Mouse (Mus musculus) forebrain, embryonic 16.5 days (tissue): ENCODE measurements around the gene Gcgr. TPM values are rescaled to one million over a fixed set of nuclear protein-coding genes. Genes with fewer than 3 reads are reported as not detected.

Experiments
- ATAC-seq: fragments of 200-750 bp; cut with Nextera tagmentation; 2 replicates; pipeline ENCODE4 v1.8.0; 2017; ENCODE audit warnings: mild to moderate bottlenecking, moderate library complexity
- H3K27ac ChIP-seq: fragments of 300-500 bp; sonication (generic); 2 replicates; pipeline ENCODE4 v1.5.1; 2014; ENCODE audit warnings: low read length, control low read depth
- H3K27me3 ChIP-seq: fragments of 300-500 bp; sonication (generic); replicated peaks from 2 replicates; pipeline ENCODE4 v1.6.1; 2014; ENCODE audit warnings: low read length; ENCODE audit not compliant: control insufficient read depth, insufficient read depth
- H3K36me3 ChIP-seq: fragments of 300-500 bp; sonication (generic); 2 replicates; pipeline ENCODE4 v1.6.1; 2014; ENCODE audit not compliant: control insufficient read depth, insufficient read depth
- H3K4me1 ChIP-seq: fragments of 300-500 bp; sonication (generic); replicated peaks from 2 replicates; pipeline ENCODE4 v1.6.1; 2014; ENCODE audit warnings: low read length; ENCODE audit not compliant: control insufficient read depth, insufficient read depth
- H3K4me2 ChIP-seq: fragments of 300-500 bp; sonication (generic); 2 replicates; pipeline ENCODE4 v1.6.1; 2014; ENCODE audit warnings: mild to moderate bottlenecking, low read length, control low read depth
- H3K4me3 ChIP-seq: fragments of 300-500 bp; sonication (generic); replicated peaks from 2 replicates; pipeline ENCODE4 v1.5.1; 2014; ENCODE audit warnings: mild to moderate bottlenecking, low read length, control low read depth
- H3K9ac ChIP-seq: fragments of 300-500 bp; sonication (generic); replicated peaks from 2 replicates; pipeline ENCODE4 v1.6.1; 2014; ENCODE audit warnings: low read depth, low read length, control low read depth
- H3K9me3 ChIP-seq: fragments of 300-500 bp; sonication (generic); 2 replicates; pipeline ENCODE4 v1.6.1; 2016; ENCODE audit warnings: low read length; ENCODE audit not compliant: control insufficient read depth
- WGBS: fragments of 180-500 bp; shearing (Covaris S2); extraction: QIAGEN DNeasy Blood & Tissue Kit; methylation state at CpG from one replicate; pipeline ENCODE4 v1.1.7; 2014; 5-methylcytosine and 5-hydroxymethylcytosine counted together
- polyA plus RNA-seq: library from polyadenylated mRNA; unstranded; fragments of >200 nt; fragmentation: Nextera tagmentation; extraction: Ambion mirVana; gene quantifications from 2 replicates; pipeline ENCODE4 v1.2.1, GENCODE M21; 2015

Gene Gcgr
- polyA plus RNA-seq, 1 experiment from 2014 or later = not detected

DNA sequence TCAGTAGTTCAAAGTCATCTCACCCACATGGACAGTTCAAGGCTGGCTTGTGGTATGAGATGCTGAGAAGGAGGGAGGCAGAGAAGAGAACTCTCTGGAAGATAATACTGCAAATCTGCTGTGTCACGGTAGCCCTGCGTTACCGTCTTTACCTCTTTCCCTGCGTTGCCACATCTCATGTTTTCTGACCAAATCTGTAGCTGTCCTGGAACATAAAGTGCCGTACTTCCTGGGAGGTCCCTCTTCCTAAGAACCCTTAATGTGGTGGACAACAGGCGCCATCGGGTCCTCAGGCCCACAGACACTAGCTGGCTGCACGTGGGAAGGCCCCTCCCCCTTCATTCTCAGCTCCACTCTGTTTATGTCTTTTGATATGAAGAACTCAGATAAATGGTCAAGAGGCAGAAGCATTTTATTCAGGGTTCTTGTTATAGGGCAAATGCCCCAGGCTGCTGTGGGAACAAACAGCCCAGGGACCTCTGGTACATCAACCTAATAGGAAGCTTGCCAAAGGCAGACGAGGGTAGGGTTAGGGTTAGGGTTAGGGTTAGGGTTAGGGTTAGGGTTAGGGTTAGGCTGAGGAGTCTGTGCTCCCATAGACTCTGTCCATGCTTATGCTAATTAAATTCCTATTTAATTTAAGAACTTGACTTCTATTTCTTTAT lies 2.7 kb upstream of the Gcgr start:
- 82% methylated on average over 9 of the region's 9 CpGs for WGBS

DNA sequence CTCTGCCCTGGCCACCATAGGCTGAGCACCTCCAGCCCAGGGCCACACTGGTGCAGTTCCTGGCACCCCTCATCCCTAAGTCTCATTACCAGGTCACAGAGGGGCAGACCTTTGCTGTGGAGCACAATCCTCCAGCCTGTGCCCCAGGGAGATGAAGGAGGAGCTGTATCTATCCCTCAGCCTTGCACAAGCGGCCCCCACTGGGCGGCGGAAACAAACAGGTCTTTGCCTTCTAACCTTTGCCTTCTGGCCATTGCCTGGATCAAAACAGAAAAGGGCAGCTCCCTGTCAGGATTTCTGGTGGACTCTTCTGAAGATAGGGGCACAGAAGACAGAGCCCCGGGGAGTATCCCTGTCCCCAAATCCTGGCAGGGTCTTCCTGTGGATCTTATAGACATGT lies 1.6 kb upstream of the Gcgr start:
- WGBS = 59% methylated on average over 4 of the region's 4 CpGs
- Histone ChIP-seq H3K27ac (no peak overlapping the region), H3K4me1 (peaks cover 9% of the 10 kb centered on the region), H3K36me3 (no peaks in the 10 kb centered on the region), H3K27me3 (peaks cover 49% of the 10 kb centered on the region), H3K9me3 (no peaks in the 10 kb centered on the region), H3K9ac (no peak overlapping the region), H3K4me3 (no peak overlapping the region), H3K4me2 (no peak overlapping the region)
- no peak for ATAC-seq

More for the DNA sequence above, 2.7 kb upstream of the Gcgr start:
- Histone ChIP-seq H3K27me3 (peaks cover 44% of the 10 kb centered on the region), H3K36me3 (no peaks in the 10 kb centered on the region), H3K9ac (no peak overlapping the region), H3K4me1 (peaks cover 9% of the 10 kb centered on the region), H3K9me3 (no peaks in the 10 kb centered on the region), H3K4me2 (no peak overlapping the region), H3K27ac (no peak overlapping the region), H3K4me3 (no peak overlapping the region)
- no peak for ATAC-seq

DNA sequence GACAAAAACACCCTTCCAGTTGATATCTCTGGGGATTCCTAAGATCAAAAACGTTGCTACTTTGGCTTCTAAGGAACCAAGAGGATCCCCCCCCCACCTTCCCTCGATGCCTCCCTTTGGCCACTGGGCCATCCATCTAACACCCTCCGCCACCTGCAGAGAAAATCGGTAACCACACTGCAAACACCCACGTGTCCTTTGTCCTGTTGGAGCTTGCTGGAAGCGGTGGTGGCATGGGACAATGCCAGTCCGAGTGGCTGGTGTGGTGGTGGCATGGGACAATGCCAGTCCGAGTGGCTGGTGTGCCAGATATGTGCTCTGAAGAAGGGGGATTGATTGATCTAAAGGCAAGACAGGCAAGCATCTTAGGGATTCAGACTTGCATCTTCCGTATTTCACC lies 1.1 kb downstream of the Gcgr start:
- Histone ChIP-seq H3K36me3 (no peaks in the 10 kb centered on the region), H3K27me3 (peaks cover 49% of the 10 kb centered on the region), H3K27ac (no peak overlapping the region), H3K4me3 (no peak overlapping the region), H3K9me3 (no peaks in the 10 kb centered on the region), H3K4me1 (peaks cover 9% of the 10 kb centered on the region), H3K4me2 (no peak overlapping the region), H3K9ac (no peak overlapping the region)
- WGBS = 31% methylated on average over 9 of the region's 9 CpGs
- ATAC-seq = no peak

DNA sequence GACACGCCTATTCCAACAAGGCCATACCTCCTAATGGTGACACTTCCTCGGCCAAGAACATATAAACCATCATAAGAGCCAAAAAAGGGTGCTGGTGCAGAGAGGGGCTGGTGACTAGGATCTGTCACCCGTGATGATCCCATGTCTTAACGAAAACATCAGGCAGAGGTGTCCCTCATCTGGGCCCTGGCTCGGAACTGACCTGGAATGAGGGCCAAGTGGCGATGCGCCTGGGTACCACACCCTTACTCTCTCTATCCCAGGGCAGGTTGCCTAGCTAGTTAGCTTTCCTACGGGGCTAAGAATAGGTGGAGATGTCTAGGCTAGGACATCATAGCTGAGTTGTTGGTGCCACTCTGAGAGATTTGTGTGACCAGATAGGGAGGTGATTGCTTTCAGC lies 3.6 kb downstream of the Gcgr start:
- 86% methylated on average over 8 of the region's 8 CpGs for WGBS
- Histone ChIP-seq H3K27ac (no peak overlapping the region), H3K4me2 (no peak overlapping the region), H3K4me3 (no peak overlapping the region), H3K9me3 (no peaks in the 10 kb centered on the region), H3K27me3 (peaks cover 38% of the 10 kb centered on the region), H3K36me3 (no peaks in the 10 kb centered on the region), H3K9ac (no peak overlapping the region), H3K4me1 (peaks cover 10% of the 10 kb centered on the region)
- no peak for ATAC-seq

DNA sequence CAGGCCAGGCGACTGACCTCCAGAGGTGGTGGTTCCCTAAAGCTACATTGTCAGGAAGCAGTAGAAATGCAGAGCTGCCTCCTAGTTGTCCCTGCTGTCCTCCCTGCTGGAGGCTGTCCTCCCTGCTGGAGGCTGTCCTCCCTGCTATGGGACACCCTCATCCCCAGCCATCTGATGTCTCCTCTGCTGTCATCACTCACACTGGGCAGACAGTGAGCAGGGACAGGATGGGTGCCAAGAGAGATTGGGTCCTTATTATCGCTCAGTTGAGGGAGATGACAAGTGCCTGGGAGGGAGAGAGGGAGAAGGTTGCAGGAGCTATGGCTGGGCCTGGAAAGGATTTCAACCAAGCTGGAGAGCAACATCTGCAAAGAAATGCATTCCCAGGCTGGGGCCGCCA lies 4.6 kb downstream of the Gcgr start:
- no peak for ATAC-seq
- 68% methylated on average over 3 of the region's 3 CpGs for WGBS
- Histone ChIP-seq H3K27me3 (peaks cover 28% of the 10 kb centered on the region), H3K4me1 (peaks cover 14% of the 10 kb centered on the region), H3K9ac (no peak overlapping the region), H3K27ac (no peak overlapping the region), H3K4me2 (no peak overlapping the region), H3K36me3 (no peaks in the 10 kb centered on the region), H3K9me3 (no peaks in the 10 kb centered on the region), H3K4me3 (no peak overlapping the region)

DNA sequence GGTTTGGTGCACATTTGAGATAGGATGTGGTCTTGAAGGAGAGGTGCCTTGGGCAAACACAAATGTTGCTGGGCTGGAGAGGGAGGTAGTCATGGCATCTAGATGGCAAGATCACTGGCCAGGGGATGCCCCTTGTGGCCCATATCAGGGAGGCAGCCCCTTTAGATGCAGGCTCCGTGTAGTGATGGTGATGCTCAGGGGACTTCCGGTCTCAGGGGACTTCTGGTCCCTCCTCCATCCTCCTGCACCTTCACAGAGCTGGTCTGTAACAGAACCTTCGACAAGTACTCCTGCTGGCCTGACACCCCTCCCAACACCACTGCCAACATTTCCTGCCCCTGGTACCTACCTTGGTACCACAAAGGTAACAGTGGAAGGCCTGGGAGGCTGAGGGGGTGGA lies 5.3 kb downstream of the Gcgr start:
- no peak for ATAC-seq
- Histone ChIP-seq H3K9ac (no peak overlapping the region), H3K27ac (no peak overlapping the region), H3K27me3 (peaks cover 22% of the 10 kb centered on the region), H3K4me2 (no peak overlapping the region), H3K4me3 (no peak overlapping the region), H3K9me3 (no peaks in the 10 kb centered on the region), H3K4me1 (peaks cover 7% of the 10 kb centered on the region), H3K36me3 (no peaks in the 10 kb centered on the region)
- WGBS = 80% methylated on average over 3 of the region's 3 CpGs

DNA sequence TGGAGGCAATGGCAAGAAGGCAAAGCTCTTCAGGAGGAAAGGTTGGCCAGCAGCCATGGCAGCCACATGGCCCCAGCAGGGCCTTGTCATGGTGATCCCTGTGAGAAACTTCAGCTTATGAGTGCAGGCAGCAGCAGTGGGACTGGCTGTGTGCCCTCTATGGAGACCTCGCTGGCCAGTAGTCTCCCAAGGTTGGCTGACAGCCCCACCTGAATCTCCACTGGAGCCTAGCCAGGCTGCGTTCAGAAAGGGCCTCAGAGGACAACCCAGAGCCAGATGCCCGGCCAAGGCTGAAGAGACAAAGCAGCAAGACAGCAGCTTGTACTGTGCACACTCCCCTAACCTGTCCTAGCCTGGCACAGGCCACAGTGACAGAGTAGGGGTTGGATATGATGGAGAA lies 8.0 kb downstream of the Gcgr start:
- no peak overlapping the region for H3K9ac ChIP-seq
- ATAC-seq = no peak
- H3K27me3 ChIP-seq = no peaks in the 10 kb centered on the region
- peaks cover 5% of the 10 kb centered on the region for H3K4me1 ChIP-seq
- peaks cover 7% of the 10 kb centered on the region; the same call in 1 of the 2 replicates for H3K36me3 ChIP-seq
- WGBS = 58% methylated on average over 3 of the region's 3 CpGs
- H3K27ac ChIP-seq = no peak overlapping the region
- H3K4me2 ChIP-seq = no peak overlapping the region
- H3K9me3 ChIP-seq = no peaks in the 10 kb centered on the region
- no peak overlapping the region for H3K4me3 ChIP-seq

DNA sequence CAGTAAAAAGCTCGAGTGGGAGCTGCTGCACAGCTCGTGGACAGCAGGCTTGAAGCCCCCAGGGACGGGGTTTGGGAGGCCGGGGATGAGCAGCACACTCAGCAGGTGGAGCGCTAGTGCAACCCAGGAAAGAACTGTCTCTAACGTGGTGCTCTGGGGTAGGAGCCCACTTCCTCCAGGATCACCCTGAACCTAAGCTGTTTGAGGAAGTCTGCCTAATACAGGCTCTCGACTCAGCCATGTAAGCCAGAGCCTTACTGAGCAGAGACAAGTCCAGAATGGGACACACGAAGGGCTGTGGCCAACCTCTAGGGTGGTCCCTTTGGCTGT lies 8.4 kb downstream of the Gcgr start:
- 50% methylated on average over 8 of the region's 8 CpGs for WGBS
- no peak for ATAC-seq
- Histone ChIP-seq H3K27ac (no peak overlapping the region), H3K4me1 (peaks cover 5% of the 10 kb centered on the region), H3K27me3 (no peaks in the 10 kb centered on the region), H3K9ac (no peak overlapping the region), H3K4me3 (no peak overlapping the region), H3K4me2 (no peak overlapping the region), H3K9me3 (no peaks in the 10 kb centered on the region), H3K36me3 (peaks cover 7% of the 10 kb centered on the region; the same call in 1 of the 2 replicates)

DNA sequence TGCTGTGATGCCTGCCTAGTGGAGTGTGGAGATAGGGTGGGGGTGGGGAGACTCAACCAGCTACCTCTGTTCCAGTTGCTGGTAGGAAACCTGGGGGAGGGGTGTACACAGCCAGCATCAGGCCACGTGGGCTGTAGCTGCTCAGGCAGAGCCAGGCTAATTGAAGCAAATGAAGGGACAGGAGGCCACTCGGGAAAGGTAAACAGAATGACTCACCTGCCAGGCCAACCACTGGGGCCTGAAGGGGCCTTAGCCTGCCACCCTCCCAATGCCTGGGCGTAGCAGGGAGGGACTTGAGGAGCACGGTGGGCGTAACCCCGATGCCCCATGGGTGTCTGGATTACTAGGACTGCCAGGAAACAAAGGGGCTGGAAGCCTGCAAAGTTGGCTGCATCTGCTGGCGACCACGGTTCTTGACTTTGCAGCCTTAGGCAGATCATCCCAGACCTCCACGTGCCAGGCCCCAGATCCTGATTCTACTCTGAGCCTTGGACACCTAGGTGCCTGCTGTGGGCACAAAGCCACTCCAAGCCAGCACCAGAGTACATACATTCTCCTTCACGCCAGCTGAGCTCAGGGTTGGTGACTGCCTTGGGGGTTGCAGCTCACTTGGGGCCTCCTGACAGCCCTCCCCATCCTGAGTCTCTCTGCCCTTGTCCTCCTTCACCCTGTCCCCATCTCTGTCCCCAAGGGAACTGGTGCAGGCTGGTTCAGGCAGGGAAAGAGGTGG lies 9.0 kb downstream of the Gcgr start:
- H3K36me3 ChIP-seq = peaks cover 7% of the 10 kb centered on the region; the same call in 1 of the 2 replicates
- H3K4me3 ChIP-seq = no peak overlapping the region
- 19% methylated on average over 10 of the region's 10 CpGs for whole genome bisulfite sequencing
- no peak overlapping the region for H3K27ac ChIP-seq
- no peak overlapping the region for H3K4me2 ChIP-seq
- H3K4me1 ChIP-seq = peaks cover 5% of the 10 kb centered on the region
- H3K27me3 ChIP-seq = no peaks in the 10 kb centered on the region
- ATAC-seq = peak; percentile 41; the same call in 1 of the 2 replicates
- H3K9ac ChIP-seq = peak overlapping the region; percentile 27; the same call in 1 of the 2 replicates
- H3K9me3 ChIP-seq = no peaks in the 10 kb centered on the region
